Mouse (Mus musculus): ENCODE measurements around the gene Cpxm2. TPM values are rescaled to one million over a fixed set of nuclear protein-coding genes. Genes with fewer than 3 reads are reported as not detected.
A peak's percentile ranks its signal among the peaks of the same experiment; 100 is the strongest.

Cpxm2 gene
- total RNA-seq, 2 experiments from 2014 or later = 4.5 to 4.9 TPM

DNA sequence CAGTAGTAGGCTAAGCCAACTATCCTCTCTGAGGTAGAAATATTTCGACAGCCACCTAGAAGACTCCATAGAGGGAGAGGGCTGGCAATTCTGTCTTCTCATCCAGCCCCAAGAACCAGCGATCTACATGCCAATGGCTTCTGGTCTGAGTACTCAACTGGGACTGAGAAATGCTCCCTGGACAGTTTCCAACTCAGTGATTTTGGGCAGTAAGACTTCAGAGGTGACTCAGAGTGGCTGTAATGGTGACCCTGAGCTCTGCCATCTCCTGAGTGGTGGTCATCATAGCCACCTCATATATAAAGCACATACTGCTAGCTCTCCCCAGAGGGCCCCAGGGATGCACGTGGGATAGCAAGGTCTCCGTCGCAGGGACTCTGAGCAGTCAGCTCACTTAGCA, 87.0 kb downstream of the Cpxm2 start:
- intact Hi-C loops (cut with DNase I) = no loop called here

DNA sequence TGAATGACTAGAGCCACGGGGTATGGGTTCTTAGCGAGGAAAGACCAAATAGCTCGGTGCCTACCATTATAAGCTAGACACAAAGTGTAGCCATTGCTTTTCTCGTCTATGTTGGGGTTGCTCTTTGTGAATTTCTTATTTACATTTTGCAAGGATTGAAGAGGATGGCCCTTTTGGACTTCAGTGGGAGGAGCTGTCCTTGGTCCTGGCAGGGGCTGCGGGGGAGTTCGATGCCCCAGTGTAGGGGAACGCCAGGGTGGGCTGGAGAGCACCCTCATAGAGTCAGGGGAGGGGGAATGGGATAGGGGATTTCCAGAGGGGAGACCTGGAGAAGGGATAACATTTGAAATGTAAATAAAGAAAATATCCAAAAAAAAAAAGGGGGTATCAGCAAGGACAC, 94.4 kb downstream of the Cpxm2 start:
- DNase-seq (ENCODE audit: low spot score in 2 of 2) = no peak
- intact Hi-C loops (cut with DNase I) = no loop called here

More for the DNA sequence above, 87.0 kb downstream of the Cpxm2 start:
- DNase-seq (ENCODE audit: low spot score in 2 of 2) = no peak

DNA sequence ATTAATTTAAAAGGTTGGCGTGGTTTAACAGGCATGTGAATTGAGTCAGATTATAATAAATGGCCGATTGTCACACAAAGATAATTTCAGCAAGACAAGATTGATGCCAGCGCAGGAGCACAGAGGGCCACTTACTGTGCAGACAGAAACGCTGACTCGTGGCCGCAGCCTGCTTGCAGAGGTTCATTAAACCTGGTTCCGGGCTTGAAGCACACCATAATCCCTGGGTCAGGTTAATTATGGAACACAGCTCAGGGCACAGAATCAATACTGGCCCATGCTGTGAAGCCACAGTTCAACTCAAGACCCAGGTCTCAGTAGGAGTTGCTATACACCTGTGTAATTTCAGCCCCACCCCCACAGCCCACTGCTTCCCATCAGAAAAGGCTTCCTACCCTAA, 98.0 kb downstream of the Cpxm2 start:
- no peak for DNase-seq (ENCODE audit: low spot score in 2 of 2)
- intact Hi-C loops (cut with DNase I) = no loop called here

DNA sequence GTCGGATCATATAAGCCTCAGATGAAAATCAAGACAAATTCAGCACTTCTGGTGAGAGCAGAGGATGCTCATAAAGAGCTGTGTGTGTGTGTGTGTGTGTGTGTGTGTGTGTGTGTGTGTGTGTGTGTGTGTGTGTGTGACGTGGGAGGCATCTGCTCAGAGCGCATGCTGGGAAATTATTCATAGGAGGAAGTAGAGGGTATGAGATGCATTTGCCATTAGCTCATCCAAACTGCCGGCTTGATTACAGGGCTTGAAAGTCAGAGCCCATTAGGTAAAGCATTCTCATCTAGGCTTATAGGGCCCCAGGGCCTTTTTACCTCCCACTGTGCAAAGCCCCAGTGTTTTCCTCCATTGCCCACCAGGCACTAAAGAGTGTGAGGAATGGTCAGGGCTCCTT, 107.9 kb downstream of the Cpxm2 start:
- intact Hi-C loops (cut with DNase I) = no loop called here
- peak; percentile 26 to 56 for DNase-seq (ENCODE audit: low spot score in 2 of 2)

DNA sequence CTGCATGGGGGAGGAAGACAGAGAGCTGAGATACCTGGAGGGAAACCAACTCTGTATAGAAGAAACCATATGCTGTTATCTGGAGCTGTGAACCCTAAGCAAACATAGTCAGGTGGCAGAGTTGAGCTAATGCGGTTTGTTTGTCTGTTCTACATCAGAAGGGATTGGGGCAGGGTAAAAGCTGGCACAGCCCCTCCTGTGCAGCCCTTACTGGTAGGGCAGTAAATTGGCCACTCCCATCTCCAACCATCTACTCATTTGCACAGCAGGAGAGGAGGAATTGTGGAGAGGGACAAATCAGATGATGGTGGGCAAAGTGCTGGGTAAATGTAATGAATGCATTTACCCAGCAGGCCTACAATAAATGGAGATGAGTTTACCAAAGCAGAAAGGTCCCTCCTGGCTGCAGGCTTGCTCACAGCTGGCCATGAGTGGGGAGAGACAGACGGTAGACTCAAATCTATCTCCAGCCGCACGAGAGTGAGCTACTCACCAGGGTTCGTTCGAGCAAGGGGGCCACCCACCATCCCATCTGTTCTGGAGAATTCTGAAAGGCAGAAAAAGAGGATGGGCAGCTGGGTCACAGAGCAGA, 122.5 kb downstream of the Cpxm2 start:
- intact Hi-C loops (cut with DNase I) = no loop called here

DNA sequence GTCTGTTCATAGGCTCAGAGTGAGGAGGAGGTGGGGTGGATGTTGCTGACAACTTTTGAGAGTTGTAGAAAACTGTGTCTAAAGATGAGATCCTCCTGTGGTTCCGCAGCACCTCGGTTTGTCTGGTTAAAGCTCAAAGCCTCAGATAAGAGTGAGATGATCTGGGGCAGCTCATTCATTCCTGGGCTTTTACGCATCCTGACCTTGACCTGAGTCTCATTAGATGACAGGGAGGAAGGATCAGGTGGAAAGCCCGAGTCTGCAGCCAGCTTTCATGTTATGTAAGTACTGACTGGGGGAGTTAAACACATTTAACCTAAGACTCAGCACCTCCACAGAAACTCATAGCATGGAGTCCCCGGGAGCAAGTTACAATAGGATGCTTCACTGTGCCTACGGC, 127.9 kb downstream of the Cpxm2 start:
- DNase-seq (ENCODE audit: low spot score in 2 of 2) = no peak
- intact Hi-C loops (cut with DNase I) = no loop called here

More for the DNA sequence above, 122.5 kb downstream of the Cpxm2 start:
- peak in 1 of 2 experiments; percentile 42 for DNase-seq (ENCODE audit: low spot score in 2 of 2)

DNA sequence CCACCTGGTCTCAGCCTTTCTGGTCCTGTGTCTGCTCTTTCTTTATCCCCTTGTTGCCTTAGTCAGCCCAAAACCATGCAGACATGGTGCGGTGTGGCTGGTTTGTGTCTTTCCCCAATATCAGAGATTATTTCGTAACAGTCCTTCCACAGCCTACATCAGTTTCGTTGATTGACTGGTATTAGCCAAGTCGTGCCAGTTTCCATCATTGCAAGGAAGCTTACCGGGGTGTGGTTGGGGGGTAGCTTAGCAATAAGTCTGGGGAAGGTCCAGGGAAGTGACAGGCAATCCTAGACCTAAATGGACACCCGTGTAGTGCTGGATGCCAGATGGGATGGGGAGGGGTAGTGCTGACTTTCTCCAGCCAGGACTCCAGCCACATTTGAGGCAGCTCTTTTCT, 128.9 kb downstream of the Cpxm2 start:
- intact Hi-C loops (cut with DNase I) = no loop called here
- no peak for DNase-seq (ENCODE audit: low spot score in 2 of 2)

DNA sequence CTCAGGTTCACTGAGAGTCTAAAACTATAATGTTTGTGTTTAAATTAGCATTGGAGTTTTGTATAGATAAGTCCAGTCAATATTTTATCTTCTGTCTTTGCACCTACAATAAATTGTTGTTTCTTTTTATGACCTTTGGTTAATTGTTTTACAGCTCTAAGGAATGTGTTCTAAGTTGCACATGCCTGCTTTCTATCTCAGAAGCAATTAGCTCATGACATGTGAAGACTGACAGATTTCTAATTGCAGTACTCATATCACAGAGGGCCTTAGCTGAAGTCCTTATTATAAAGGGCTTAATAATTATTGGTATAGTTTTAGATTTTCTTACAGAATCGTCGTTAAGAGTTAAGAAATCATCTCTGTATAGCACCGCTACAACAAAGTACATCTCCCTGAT, 138.6 kb downstream of the Cpxm2 start:
- no peak for DNase-seq (ENCODE audit: low spot score in 2 of 2)
- intact Hi-C loops (cut with DNase I) = no loop called here

DNA sequence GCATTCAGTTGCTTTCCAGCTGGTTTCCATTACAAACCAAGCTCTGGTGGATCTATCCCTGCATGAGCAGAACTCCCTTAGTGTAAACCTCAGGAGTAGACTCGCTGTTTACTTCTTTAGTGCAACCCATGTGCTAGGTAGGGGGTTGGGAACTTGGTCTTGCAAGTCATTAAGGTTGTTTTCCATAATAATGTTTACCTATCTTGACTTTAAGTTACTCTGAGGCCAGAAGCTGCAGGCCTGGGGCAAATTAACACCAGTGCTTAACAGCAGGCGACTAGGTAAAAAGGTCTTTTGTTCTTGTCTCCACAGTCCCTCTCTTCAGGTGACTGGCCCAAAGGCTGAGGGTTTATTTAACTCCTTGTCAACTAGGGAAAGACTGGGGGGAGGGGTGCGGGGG, 139.3 kb downstream of the Cpxm2 start:
- no peak for DNase-seq (ENCODE audit: low spot score in 2 of 2)
- intact Hi-C loops (cut with DNase I) = no loop called here

DNA sequence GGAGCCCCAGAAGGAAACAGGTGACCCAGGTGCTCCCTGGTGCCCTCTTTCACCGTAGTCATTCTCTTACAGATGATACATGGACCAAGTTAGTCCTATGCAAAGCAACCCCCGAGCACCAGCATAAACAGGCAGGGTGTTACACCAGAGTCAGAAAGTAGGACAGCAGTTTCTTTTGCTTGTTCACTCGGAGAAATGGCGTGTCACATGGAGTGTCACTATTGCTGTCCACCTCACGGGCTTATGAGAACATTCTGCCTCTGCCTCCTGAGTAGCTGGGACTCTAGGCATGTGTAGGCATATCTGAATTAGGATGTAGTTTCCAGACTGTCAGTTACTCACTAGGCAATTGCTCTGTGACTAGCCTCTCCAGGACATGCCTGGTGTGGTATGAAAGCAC, 140.6 kb downstream of the Cpxm2 start:
- DNase-seq (ENCODE audit: low spot score in 2 of 2) = peak in 1 of 2 experiments; percentile 51
- intact Hi-C loops (cut with DNase I) = no loop called here

DNA sequence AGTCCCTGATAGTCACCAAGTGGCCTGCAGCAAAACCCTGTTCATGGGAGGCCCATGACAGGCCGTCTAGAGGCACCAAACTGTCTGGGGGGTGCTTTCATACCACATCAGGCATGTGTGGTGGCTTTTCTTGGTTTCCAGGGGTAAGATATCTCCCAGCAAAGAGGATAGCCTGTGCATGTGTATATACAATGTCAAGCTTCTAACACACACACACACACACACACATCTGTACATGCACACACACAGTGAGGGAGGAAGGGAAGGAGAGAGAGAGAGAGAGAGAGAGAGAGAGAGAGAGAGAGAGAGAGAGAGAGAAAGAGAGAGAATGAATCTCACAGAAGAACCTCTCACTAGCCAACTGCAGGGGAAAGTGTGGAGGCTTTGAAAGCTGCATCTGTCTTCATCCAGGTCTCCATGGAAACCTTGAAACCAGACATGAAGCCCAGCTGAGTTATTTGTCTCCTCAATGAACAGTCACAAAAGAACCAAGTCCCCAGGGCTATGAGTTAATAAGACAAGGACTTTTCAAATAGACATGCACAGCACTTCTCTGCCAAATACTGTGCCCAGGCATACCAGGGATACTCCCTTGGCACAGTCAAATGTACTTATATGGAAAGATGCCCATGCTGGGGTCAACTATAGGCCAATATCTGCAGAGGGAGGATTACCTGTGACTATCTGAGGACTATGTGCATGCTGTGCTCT, 141.4 kb downstream of the Cpxm2 start:
- intact Hi-C loops (cut with DNase I) = no loop called here
- peak; percentile 51 to 74 for DNase-seq (ENCODE audit: low spot score in 2 of 2)

DNA sequence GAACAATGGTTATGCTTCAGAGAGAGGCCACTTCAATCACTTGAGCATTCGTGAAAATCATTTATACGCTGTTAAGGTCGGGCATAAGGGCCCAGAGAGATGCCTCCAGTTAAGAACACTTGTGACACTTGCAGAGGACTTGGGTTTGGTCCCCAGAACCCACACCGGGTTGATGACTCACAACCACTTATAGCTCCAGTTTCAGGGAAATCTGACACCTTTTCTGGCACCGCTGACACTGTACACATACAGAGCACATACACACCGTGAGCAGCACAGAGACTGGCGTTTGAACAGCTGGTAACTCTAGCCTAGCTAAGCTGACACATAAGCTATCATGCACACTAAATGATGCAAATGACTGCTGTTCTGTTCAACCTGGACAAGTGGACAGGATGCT, 145.5 kb downstream of the Cpxm2 start:
- DNase-seq (ENCODE audit: low spot score in 2 of 2) = no peak
- intact Hi-C loops (cut with DNase I) = no loop called here

DNA sequence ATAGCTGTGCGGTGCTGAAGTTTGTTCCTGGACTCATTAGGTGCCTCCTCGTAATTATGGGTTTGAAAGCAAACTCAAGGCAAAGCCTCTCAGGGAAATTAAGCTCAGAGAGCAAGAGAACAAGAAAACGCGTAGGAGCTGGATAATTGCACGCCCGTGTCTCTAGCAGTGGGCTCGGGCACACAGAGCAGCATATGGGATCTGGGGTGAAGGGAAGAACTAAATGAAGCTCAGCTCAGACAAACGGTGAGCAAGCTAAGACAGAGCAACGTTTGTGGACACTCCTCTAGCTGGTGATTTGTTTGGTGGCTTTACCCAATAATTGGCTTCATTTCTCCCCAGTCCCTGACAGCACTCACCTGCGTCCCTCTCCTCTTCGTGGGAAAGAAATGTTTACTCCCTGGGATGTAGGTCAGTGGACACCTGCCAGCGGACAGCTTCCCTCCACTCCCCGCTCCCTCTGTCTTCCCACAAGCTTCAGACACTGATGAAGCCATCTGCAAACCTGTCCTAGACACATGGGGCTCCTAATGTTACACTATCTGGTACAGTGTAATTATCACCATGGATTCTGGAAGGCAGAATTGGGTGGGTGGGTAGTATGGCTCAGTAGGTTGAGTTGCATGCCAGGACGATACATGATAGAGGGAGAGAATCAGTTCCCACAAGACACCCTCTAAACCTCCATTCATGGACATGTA, 148.4 kb downstream of the Cpxm2 start:
- DNase-seq (ENCODE audit: low spot score in 2 of 2) = peak; percentile 31 to 61
- intact Hi-C loops (cut with DNase I) = no loop called here

DNA sequence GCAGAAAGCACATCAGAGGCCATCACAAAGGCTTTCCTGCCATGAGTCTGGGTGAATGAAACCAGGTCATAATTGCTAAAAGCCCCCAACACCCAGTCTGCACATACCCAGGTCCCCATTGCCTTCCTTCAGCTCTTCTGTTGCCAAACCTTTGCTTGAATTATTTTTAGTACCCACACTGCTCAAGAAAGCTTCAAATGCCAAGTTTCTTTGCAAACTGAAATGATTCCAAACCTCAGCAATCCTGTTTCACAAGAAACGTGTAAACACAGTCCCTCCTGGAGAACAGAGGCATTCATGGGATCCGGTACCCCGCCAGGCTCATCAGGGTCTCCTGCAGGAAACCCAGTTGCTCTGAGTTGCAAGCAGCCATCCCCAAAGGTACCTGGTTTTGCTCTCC, 161.7 kb downstream of the Cpxm2 start:
- intact Hi-C loops (cut with DNase I) = no loop called here
- DNase-seq (ENCODE audit: low spot score in 2 of 2) = peak in 1 of 2 experiments; percentile 50

DNA sequence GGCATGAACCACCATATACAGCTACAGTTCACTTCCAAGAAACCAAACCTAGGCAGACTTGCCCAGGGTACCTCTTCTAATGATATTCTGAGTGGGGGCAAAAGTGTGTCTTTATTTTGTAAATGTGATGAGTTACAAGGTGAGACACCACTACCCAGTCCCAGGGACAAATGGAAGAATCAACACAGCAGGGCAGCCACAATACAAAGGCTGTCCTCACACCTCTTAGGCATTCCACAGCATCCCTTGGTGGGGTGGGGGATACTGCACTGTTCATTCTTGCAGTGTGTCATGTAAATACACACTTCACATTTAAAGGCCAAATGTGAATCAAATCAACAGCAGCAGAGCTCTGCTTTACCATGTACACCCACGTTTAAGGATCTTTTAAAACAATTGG, 162.3 kb downstream of the Cpxm2 start:
- no peak for DNase-seq (ENCODE audit: low spot score in 2 of 2)

DNA sequence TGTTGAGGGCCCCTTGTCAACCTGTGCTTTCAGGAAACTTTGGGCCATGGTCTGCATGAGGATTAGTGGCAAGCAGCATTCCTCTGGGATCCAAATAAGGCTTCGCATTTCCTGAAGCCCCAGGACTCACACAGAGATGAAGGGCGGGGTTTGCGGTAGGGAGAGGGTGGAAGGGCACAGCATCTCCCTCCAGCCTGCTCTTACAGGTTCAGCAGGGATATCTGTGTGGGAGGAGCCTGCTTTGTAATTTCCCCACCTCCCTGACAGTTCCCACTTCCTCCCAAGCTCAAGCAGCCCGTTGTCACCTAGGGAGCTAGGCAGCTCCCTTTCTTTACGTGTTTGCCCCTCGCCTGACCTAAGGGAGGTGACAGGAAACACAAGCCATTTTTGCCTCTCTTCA, 165.5 kb downstream of the Cpxm2 start:
- intact Hi-C loops (cut with DNase I) = no loop called here

More for the DNA sequence above, 162.3 kb downstream of the Cpxm2 start:
- intact Hi-C loops (cut with DNase I) = no loop called here

More for the DNA sequence above, 165.5 kb downstream of the Cpxm2 start:
- no peak for DNase-seq (ENCODE audit: low spot score in 2 of 2)

Other genes with a start within 250 kb of the Cpxm2 start
- gene Gpr26, start 188.3 kb downstream of the Cpxm2 start, total RNA-seq (2021) = 100 to 1,000 TPM; 110 to 119 TPM
- 10 to 100 TPM; 33.0 to 34.7 TPM for gene Chst15, start 162.5 kb upstream of the Cpxm2 start, total RNA-seq (2021)